Mouse (Mus musculus): Measurements from ENCODE around the gene Psmb9. TPM values are rescaled to one million over a fixed set of nuclear protein-coding genes. Genes with fewer than 3 reads are reported as not detected.
"Not testable (repeated sequence)": the region's sequence is repeated elsewhere in the genome, so short reads cannot be mapped to it uniquely, and the experiment has no call there.

Gene Psmb9
- 132 and 176 TPM in 2 replicates for total RNA-seq (2017)

- ATAC-seq (ENCODE audit: extremely low read depth, insufficient number of reproducible peaks, low FRiP score, poor library complexity, severe bottlenecking), result peak; percentile 81
Measured at GRCm38 (mm10) chr17:34187261-34187916, at the start of gene Psmb9, which contains the start of gene Tap1. Gene Psmb9 (minus strand): TSS chr17:34187764. Gene Tap1 (plus strand): TSS chr17:34187553.

GRCm38 (mm10) chr17:34236691-34237090 lies 49.1 kb upstream of the Psmb9 start:
- no peak for ATAC-seq (ENCODE audit: extremely low read depth, insufficient number of reproducible peaks, low FRiP score, poor library complexity, severe bottlenecking)

- ATAC-seq (ENCODE audit: extremely low read depth, insufficient number of reproducible peaks, low FRiP score, poor library complexity, severe bottlenecking), result peak; percentile 84
Measured at GRCm38 (mm10) chr17:34234926-34235325, 47.4 kb upstream of the Psmb9 start.

- ATAC-seq (ENCODE audit: extremely low read depth, insufficient number of reproducible peaks, low FRiP score, poor library complexity, severe bottlenecking), result not testable (repeated sequence)
Measured at GRCm38 (mm10) chr17:34232021-34232420, 44.5 kb upstream of the Psmb9 start.

GRCm38 (mm10) chr17:34230971-34231370 lies 43.4 kb upstream of the Psmb9 start:
- not testable (repeated sequence) for ATAC-seq (ENCODE audit: extremely low read depth, insufficient number of reproducible peaks, low FRiP score, poor library complexity, severe bottlenecking)

GRCm38 (mm10) chr17:34225911-34226310 lies 38.3 kb upstream of the Psmb9 start:
- not testable (repeated sequence) for ATAC-seq (ENCODE audit: extremely low read depth, insufficient number of reproducible peaks, low FRiP score, poor library complexity, severe bottlenecking)

GRCm38 (mm10) chr17:34225426-34225825 lies 37.9 kb upstream of the Psmb9 start:
- ATAC-seq (ENCODE audit: extremely low read depth, insufficient number of reproducible peaks, low FRiP score, poor library complexity, severe bottlenecking), result no peak

GRCm38 (mm10) chr17:34224816-34225215 lies 37.3 kb upstream of the Psmb9 start:
- ATAC-seq (ENCODE audit: extremely low read depth, insufficient number of reproducible peaks, low FRiP score, poor library complexity, severe bottlenecking), result no peak

GRCm38 (mm10) chr17:34220401-34220800 lies 32.8 kb upstream of the Psmb9 start:
- not testable (repeated sequence) for ATAC-seq (ENCODE audit: extremely low read depth, insufficient number of reproducible peaks, low FRiP score, poor library complexity, severe bottlenecking)

GRCm38 (mm10) chr17:34219801-34220200 lies 32.2 kb upstream of the Psmb9 start:
- not testable (repeated sequence) for ATAC-seq (ENCODE audit: extremely low read depth, insufficient number of reproducible peaks, low FRiP score, poor library complexity, severe bottlenecking)

GRCm38 (mm10) chr17:34219096-34219495 lies 31.5 kb upstream of the Psmb9 start:
- ATAC-seq (ENCODE audit: extremely low read depth, insufficient number of reproducible peaks, low FRiP score, poor library complexity, severe bottlenecking), result peak; percentile 60; the same call in 1 of the 2 replicates

- ATAC-seq (ENCODE audit: extremely low read depth, insufficient number of reproducible peaks, low FRiP score, poor library complexity, severe bottlenecking), result no peak
Measured at GRCm38 (mm10) chr17:34218675-34219074, 31.1 kb upstream of the Psmb9 start.

- no peak for ATAC-seq (ENCODE audit: extremely low read depth, insufficient number of reproducible peaks, low FRiP score, poor library complexity, severe bottlenecking)
Measured at GRCm38 (mm10) chr17:34217986-34218385, 30.4 kb upstream of the Psmb9 start.

GRCm38 (mm10) chr17:34217216-34217928 lies 29.8 kb upstream of the Psmb9 start:
- ATAC-seq (ENCODE audit: extremely low read depth, insufficient number of reproducible peaks, low FRiP score, poor library complexity, severe bottlenecking), result no peak

- no peak for ATAC-seq (ENCODE audit: extremely low read depth, insufficient number of reproducible peaks, low FRiP score, poor library complexity, severe bottlenecking)
Measured at GRCm38 (mm10) chr17:34215176-34215575, 27.6 kb upstream of the Psmb9 start.

GRCm38 (mm10) chr17:34213936-34214335 lies 26.4 kb upstream of the Psmb9 start:
- no peak for ATAC-seq (ENCODE audit: extremely low read depth, insufficient number of reproducible peaks, low FRiP score, poor library complexity, severe bottlenecking)

- ATAC-seq (ENCODE audit: extremely low read depth, insufficient number of reproducible peaks, low FRiP score, poor library complexity, severe bottlenecking), result no peak
Measured at GRCm38 (mm10) chr17:34211746-34212365, 24.3 kb upstream of the Psmb9 start.

GRCm38 (mm10) chr17:34210599-34210998 lies 23.0 kb upstream of the Psmb9 start:
- no peak for ATAC-seq (ENCODE audit: extremely low read depth, insufficient number of reproducible peaks, low FRiP score, poor library complexity, severe bottlenecking)

- no peak for ATAC-seq (ENCODE audit: extremely low read depth, insufficient number of reproducible peaks, low FRiP score, poor library complexity, severe bottlenecking)
Measured at GRCm38 (mm10) chr17:34209680-34210079, 22.1 kb upstream of the Psmb9 start.

- no peak for ATAC-seq (ENCODE audit: extremely low read depth, insufficient number of reproducible peaks, low FRiP score, poor library complexity, severe bottlenecking)
Measured at GRCm38 (mm10) chr17:34208421-34208820, 20.9 kb upstream of the Psmb9 start.

Data from neutrophil, adult 5-6 weeks (primary cell).